Mouse (Mus musculus) neural tube, embryonic 11.5 days (tissue): ENCODE results near the gene Tmtc1. TPM values are rescaled to one million over a fixed set of nuclear protein-coding genes. Genes with fewer than 3 reads are reported as not detected.

Source experiments
- ATAC-seq: fragments of 200-750 bp; cut with Nextera tagmentation; 2 replicates; pipeline ENCODE4 v1.8.0; 2017; ENCODE audit warnings: moderate number of reproducible peaks, mild to moderate bottlenecking, moderate TSS enrichment, moderate library complexity; ENCODE audit not compliant: insufficient read depth, low FRiP score, low TSS enrichment
- DNase-seq: peaks from one replicate; pipeline ENCODE4 v3.0.0-alpha.2; 2015; ENCODE audit warnings: low spot score
- H3K27ac ChIP-seq: fragments of 300-500 bp; sonication (generic); 2 replicates; pipeline ENCODE4 v1.5.1; 2014; ENCODE audit warnings: low read depth, mild to moderate bottlenecking, low read length
- H3K27me3 ChIP-seq: fragments of 300-500 bp; sonication (generic); 2 replicates; pipeline ENCODE4 v1.6.1; 2014; ENCODE audit warnings: mild to moderate bottlenecking, low read length, mixed read lengths; ENCODE audit not compliant: control insufficient read depth, insufficient read depth
- H3K36me3 ChIP-seq: fragments of 300-500 bp; sonication (generic); 2 replicates; pipeline ENCODE4 v1.6.1; 2014; ENCODE audit warnings: mild to moderate bottlenecking, low read length, moderate library complexity, mixed read lengths; ENCODE audit not compliant: control insufficient read depth, insufficient read depth
- H3K4me1 ChIP-seq: fragments of 300-500 bp; sonication (generic); 2 replicates; pipeline ENCODE4 v1.6.1; 2014; ENCODE audit warnings: low read length, mixed read lengths; ENCODE audit not compliant: control insufficient read depth, insufficient read depth
- H3K4me2 ChIP-seq: fragments of 300-500 bp; sonication (generic); 2 replicates; pipeline ENCODE4 v1.6.1; 2014; ENCODE audit warnings: low read depth, mild to moderate bottlenecking, moderate library complexity
- H3K4me3 ChIP-seq: fragments of 300-500 bp; sonication (generic); 2 replicates; pipeline ENCODE4 v1.5.1; 2014; ENCODE audit warnings: low read depth, low read length
- H3K9ac ChIP-seq: fragments of 300-500 bp; sonication (generic); 2 replicates; pipeline ENCODE4 v1.6.1; 2014; ENCODE audit warnings: mild to moderate bottlenecking, low read length
- H3K9me3 ChIP-seq: fragments of 300-500 bp; sonication (generic); 2 replicates; pipeline ENCODE4 v1.6.1; 2016; ENCODE audit warnings: low read length; ENCODE audit not compliant: control insufficient read depth
- WGBS: fragments of 180-500 bp; shearing (Covaris S2); extraction: QIAGEN DNeasy Blood & Tissue Kit; methylation state at CpG from one replicate; pipeline ENCODE4 v1.1.7; 2014; 5-methylcytosine and 5-hydroxymethylcytosine counted together
- polyA plus RNA-seq: library from polyadenylated mRNA; unstranded; fragments of >200 nt; fragmentation: Nextera tagmentation; extraction: Ambion mirVana; gene quantifications from 2 replicates; pipeline ENCODE4 v1.2.1, GENCODE M21; 2014

Gene Tmtc1
- polyA plus RNA-seq, 1 experiment from 2014 or later, result 1.4 TPM

GRCm38 (mm10) chr6:148356141-148356540 is 88.0 kb downstream of the Tmtc1 start:
- H3K4me2 ChIP-seq, result no peak overlapping the region
- ATAC-seq (no peak), DNase-seq (no peak)
- peaks cover 2% of the 10 kb centered on the region; the same call in 1 of the 2 replicates for H3K4me1 ChIP-seq
- no peak overlapping the region for H3K27ac ChIP-seq
- no peak overlapping the region for H3K4me3 ChIP-seq
- no peak overlapping the region for H3K9ac ChIP-seq
- peaks cover 2% of the 10 kb centered on the region; the same call in 1 of the 2 replicates for H3K36me3 ChIP-seq
- H3K27me3 ChIP-seq, result no peaks in the 10 kb centered on the region
- no peaks in the 10 kb centered on the region for H3K9me3 ChIP-seq

- WGBS, result 29% methylated on average over 85 of the region's 85 CpGs
- Histone ChIP-seq H3K4me2 (peak overlapping the region; percentile 51), H3K4me1 (peaks cover 2% of the 10 kb centered on the region; the same call in 1 of the 2 replicates), H3K27me3 (no peaks in the 10 kb centered on the region), H3K9ac (peak overlapping the region; percentile 65), H3K36me3 (peaks cover 2% of the 10 kb centered on the region; the same call in 1 of the 2 replicates), H3K4me3 (peak overlapping the region; percentile 45), H3K9me3 (no peaks in the 10 kb centered on the region), H3K27ac (no peak overlapping the region)
- peak; percentile 88 for DNase-seq
- peak; percentile 80 for ATAC-seq
Measured at GRCm38 (mm10) chr6:148354509-148355474, 89.4 kb downstream of the Tmtc1 start.

DNA sequence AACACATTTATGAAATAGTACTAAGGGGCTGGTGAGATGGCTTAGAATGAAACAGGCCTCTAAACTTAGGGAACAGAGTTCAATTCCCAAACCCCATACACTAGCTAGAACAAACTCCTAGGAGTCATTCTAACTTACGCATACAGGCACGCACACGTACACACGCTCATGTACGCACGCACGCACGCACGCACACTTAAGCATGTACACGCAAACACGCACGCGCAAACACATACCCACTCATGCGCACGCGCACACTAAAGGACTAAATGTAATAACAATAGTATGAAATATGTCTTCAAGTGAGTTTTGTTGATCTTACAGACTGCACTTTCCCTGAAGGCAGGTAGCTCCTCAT is 90.1 kb downstream of the Tmtc1 start:
- H3K9ac ChIP-seq, result no peak overlapping the region
- no peak overlapping the region for H3K27ac ChIP-seq
- ATAC-seq (no peak), DNase-seq (no peak)
- no peak overlapping the region for H3K4me3 ChIP-seq
- no peaks in the 10 kb centered on the region for H3K9me3 ChIP-seq
- peaks cover 2% of the 10 kb centered on the region; the same call in 1 of the 2 replicates for H3K4me1 ChIP-seq
- peaks cover 2% of the 10 kb centered on the region; the same call in 1 of the 2 replicates for H3K36me3 ChIP-seq
- no peaks in the 10 kb centered on the region for H3K27me3 ChIP-seq
- peak overlapping the region; percentile 51; the same call in 1 of the 2 replicates for H3K4me2 ChIP-seq
- 78% methylated on average over 16 of the region's 16 CpGs for WGBS

DNA sequence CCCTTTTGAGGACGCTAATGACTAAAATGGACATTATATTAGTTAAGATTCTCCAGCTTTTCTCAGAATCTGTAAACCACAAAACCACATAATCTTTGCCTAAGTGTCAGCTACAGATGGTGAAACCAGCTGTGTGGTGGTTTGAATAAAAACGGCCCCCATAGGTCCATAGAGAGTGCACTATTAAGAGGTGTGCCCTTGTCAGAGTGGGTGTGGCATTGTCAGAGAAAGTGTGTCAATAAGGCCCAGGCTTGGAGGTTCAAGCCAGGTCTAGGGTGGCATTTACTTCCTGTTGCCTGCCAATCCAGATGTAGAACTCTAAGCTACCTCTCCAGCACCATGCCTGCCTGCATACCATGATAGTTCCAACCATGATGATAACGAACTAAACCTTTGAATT is 99.2 kb downstream of the Tmtc1 start:
- no peaks in the 10 kb centered on the region for H3K27me3 ChIP-seq
- H3K27ac ChIP-seq, result no peak overlapping the region
- no peaks in the 10 kb centered on the region for H3K36me3 ChIP-seq
- no peaks in the 10 kb centered on the region for H3K4me1 ChIP-seq
- WGBS, result 85% methylated on average over 3 of the region's 3 CpGs
- H3K9me3 ChIP-seq, result no peaks in the 10 kb centered on the region
- H3K9ac ChIP-seq, result no peak overlapping the region
- ATAC-seq (no peak), DNase-seq (no peak)
- H3K4me2 ChIP-seq, result no peak overlapping the region
- no peak overlapping the region for H3K4me3 ChIP-seq

- Histone ChIP-seq H3K9ac (no peak overlapping the region), H3K4me3 (no peak overlapping the region), H3K4me2 (no peak overlapping the region), H3K4me1 (no peaks in the 10 kb centered on the region), H3K36me3 (no peaks in the 10 kb centered on the region), H3K27ac (no peak overlapping the region), H3K9me3 (no peaks in the 10 kb centered on the region), H3K27me3 (no peaks in the 10 kb centered on the region)
- 89% methylated on average over 2 of the region's 2 CpGs for WGBS
- DNase-seq, result no peak
- no peak for ATAC-seq
Measured at GRCm38 (mm10) chr6:148342191-148342590, 102.0 kb downstream of the Tmtc1 start.

GRCm38 (mm10) chr6:148341765-148342164 is 102.4 kb downstream of the Tmtc1 start:
- Histone ChIP-seq H3K4me2 (no peak overlapping the region), H3K9me3 (no peaks in the 10 kb centered on the region), H3K27me3 (no peaks in the 10 kb centered on the region), H3K4me1 (no peaks in the 10 kb centered on the region), H3K36me3 (no peaks in the 10 kb centered on the region), H3K27ac (no peak overlapping the region), H3K4me3 (no peak overlapping the region), H3K9ac (no peak overlapping the region)
- no peak for DNase-seq
- ATAC-seq, result no peak
- WGBS, result 89% methylated on average over 2 of the region's 2 CpGs

DNA sequence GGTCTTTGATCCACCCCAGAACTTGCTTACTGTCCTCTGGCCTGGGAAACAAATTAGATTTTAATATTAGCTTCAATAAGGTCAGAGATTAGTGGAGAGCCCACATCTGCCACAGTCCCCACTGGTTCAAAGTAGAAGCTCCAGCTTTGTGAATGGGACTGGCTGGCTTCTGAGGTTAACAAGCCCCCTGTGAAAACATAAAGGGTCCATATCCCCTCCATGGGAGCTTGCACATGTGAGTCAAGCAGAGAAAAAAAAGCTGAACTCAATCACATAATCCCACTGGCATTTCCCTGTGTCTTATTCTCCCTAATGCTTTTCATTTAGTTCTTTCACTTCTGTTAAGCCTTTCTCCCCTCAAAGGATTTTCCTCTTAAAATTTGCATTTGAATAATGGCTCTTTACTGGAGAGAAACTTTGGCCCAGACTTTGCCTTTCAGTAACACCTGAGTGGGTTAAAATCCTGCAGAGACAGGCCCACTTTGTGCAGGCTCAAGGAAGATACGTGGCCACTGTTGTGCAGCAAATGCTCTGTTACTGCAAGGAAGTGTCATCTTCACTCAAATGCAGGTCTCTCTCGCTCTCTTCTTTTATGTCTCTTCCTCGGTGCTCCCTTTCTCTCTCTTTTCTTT is 105.7 kb downstream of the Tmtc1 start:
- Histone ChIP-seq H3K9ac (no peak overlapping the region), H3K36me3 (no peaks in the 10 kb centered on the region), H3K4me1 (no peaks in the 10 kb centered on the region), H3K4me3 (no peak overlapping the region), H3K27ac (no peak overlapping the region), H3K9me3 (no peaks in the 10 kb centered on the region), H3K4me2 (no peak overlapping the region), H3K27me3 (no peaks in the 10 kb centered on the region)
- 74% methylated on average over 3 of the region's 3 CpGs for WGBS
- DNase-seq, result no peak
- ATAC-seq, result no peak

- Histone ChIP-seq H3K36me3 (no peaks in the 10 kb centered on the region), H3K4me2 (no peak overlapping the region), H3K27me3 (no peaks in the 10 kb centered on the region), H3K27ac (no peak overlapping the region), H3K4me3 (no peak overlapping the region), H3K9me3 (no peaks in the 10 kb centered on the region), H3K9ac (no peak overlapping the region), H3K4me1 (no peaks in the 10 kb centered on the region)
- DNase-seq (no peak), ATAC-seq (no peak)
Measured at GRCm38 (mm10) chr6:148336290-148336955, 107.8 kb downstream of the Tmtc1 start.
